Mouse (Mus musculus): ENCODE data around the gene Gm5936.
A peak's percentile ranks its signal among the peaks of the same experiment; 100 is the strongest.
"Not testable (repeated sequence)": the region's sequence is repeated elsewhere in the genome, so short reads cannot be mapped to it uniquely, and the experiment has no call there.

Gene Gm5936

DNA sequence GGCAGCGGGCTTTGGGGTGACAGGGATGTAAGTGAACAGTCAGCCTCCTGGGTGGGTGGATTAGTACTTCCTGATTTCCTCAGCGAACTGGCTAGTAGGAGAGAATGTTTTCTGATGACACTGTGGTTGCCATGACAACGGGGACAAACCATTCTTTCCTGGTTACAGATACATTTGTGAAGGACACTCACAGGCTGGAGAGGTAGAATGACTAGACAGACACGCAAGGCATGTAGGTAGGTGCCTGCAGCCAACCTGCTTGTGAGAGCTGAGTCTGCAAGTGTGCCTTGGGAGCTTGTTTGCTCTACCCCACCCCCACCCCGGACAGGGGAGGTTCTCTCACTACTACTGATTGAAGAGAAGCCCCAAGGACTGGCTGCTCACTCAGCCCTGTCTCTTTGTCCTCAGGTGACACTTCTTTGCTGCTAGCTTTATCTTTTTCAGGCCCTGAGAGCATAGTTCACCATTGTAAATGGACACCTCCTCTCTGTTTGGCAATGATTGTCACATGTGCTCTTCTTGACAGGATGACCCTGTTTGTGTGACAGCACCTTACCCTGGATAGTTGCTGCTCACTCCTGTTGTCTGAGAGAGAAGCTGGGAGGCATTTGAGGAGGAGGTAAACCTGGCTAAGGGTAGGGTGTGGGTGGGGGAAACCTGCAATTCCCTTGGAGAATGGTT, at the start of gene Gm5936:
TSS of gene Gm5936 (plus strand) at position 355 of the 681 bp plus-strand sequence.
- DNase-seq = peak; percentile 3

DNA sequence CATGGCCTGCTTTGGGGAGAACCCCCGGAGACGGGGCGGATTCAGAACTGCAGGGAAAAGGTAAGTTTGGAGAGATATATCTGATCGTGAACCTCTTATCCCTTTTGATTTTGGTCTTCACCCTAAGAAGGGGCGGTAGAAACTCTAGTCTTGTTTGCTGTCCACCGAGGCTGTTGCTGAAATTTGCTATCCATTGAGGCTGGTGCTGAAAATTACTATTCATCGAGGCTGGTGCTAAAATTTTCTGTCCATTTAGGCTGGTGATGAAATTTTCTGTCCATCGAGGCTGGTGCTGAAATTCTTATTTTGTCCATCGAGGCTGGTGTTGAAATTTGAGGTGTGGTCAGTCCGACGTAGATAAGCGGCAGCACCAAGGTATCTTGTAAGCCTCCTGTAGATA, 19.1 kb downstream of the Gm5936 start:
- not testable (repeated sequence) for DNase-seq

DNA sequence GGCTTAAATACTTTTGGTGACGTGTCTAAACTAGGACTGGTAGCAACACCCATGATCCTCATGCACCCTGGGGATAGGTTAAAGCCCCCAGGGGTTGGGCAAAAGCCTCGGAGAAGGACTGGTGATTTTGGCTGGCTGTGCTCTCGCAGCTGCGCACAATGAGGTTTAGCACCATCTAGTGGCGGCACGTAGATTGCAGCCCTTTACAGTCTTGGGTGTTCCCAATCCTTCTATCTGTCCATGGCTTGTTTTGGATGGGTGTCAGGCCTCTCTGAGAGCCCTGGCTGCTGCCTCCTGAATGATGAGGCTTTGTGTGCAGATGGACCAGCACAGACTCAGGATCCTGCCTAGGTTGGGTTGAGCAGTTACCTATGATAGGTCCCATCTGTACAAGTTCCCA, 43.1 kb downstream of the Gm5936 start:
- peak; percentile 8 for DNase-seq

All from kidney, postnatal 14 days (tissue).